Mouse (Mus musculus) brain, embryonic 14.5 days (tissue): ENCODE results near the gene Tacc2. TPM values are rescaled to one million over a fixed set of nuclear protein-coding genes. Genes with fewer than 3 reads are reported as not detected.

ENCODE experiments used
- DNase-seq: peaks from one replicate; pipeline ENCODE4 v3.0.0-alpha.2; 2011; ENCODE audit warnings: low read depth
- CTCF ChIP-seq: fragments of 200-500 bp; IDR thresholded peaks from 2 replicates; pipeline ENCODE4 v1.5.1; 2012; ENCODE audit warnings: inconsistent platforms, mild to moderate bottlenecking, moderate library complexity, borderline replicate concordance; ENCODE audit not compliant: insufficient read depth, insufficient read length; ENCODE audit errors: extremely low read depth
- POLR2A ChIP-seq: fragments of 200-500 bp; IDR thresholded peaks from 2 replicates; pipeline ENCODE4 v1.6.1; 2012; ENCODE audit warnings: mild to moderate bottlenecking, inconsistent platforms, borderline replicate concordance; ENCODE audit not compliant: poor library complexity, insufficient read depth, insufficient read length, severe bottlenecking; ENCODE audit errors: extremely low read depth
- polyA plus RNA-seq: library from polyadenylated mRNA; depleted of rRNA; stranded (reverse); fragments of >200 nt; gene quantifications from 2 replicates; pipeline ENCODE4 v1.2.3, GENCODE M21; 2012

The Tacc2 gene
- polyA plus RNA-seq, 1 experiment = 66.9 TPM

DNA sequence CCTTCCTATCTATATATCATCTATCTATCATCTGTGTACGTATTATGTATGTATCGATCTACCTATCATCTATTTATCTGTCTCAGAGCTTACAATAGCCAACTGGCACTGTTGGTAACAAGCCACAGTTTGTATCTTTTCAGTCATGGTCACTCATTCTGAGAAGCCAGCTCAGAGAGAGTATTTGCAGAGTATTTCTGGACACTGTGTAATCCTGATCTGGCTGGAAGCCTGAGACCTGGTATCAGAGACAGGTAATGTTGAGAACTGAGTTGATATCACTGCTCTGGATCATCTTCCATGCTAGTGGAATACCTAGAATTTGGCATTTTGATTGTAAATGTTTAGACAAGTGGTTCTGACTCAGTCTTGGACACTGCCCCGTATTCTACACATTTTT lies 53.7 kb downstream of the Tacc2 start:
- TF ChIP-seq POLR2A (no peak), CTCF (no peak)
- no peak for DNase-seq

DNA sequence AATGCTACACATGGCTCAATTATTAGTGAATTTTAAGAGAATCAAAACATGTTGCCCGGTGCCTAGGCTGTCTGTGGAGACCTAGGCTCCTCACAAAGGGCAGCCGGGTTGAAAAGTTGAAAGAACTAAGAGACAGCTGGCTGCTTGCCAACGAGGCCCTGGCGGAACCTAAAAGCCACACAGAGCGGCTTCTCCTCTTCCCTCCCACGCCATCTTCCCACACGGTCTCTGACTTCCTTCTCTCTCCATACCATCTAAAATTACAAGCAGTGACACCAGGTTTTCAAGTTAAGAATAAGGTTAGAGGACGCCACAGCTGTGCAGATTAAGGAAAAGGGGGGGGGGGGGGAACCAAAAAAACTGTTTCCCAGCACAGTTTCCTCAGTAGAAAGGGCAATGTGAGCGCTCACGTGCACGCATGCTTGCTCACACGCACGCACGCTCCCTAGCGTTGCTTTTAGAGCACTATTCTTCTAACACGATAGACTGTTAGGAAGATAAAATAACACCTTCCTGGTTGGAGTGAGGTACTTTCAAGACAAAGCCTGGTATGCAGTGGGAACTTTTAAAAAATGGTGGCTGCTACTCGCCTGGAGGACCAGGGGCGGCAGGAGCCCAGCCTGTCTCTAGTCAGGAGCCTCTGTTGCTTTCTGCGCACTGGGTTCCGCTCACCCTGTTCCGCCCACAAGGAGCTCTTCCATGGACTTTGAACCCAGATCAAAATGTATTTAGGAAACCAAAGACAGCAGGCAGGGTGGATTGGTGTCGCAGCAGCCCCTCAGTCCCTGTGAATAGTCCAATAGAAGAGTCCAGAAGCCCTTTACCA lies 54.5 kb downstream of the Tacc2 start:
- no peak for TF ChIP-seq CTCF
- TF ChIP-seq POLR2A = no peak
- peak; percentile 53 for DNase-seq

DNA sequence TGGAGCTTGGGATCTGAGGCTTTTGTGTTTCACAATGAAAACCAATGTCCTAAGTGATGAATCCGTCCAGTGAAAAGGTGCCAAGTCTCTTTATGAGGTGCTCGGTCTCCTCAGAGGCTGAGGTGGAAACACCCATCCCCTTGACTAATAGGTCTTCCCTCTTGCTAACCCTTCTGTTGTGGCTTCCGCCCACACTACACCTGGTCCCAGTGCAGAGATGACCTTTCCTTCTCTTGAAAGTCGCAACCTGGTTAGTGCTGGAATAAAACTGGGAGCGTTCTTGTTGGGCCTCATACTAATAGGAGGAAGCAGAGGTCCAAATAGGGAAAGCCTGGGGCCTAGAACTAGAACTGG lies 55.1 kb downstream of the Tacc2 start:
- no peak for TF ChIP-seq POLR2A
- TF ChIP-seq CTCF = no peak
- DNase-seq = no peak

DNA sequence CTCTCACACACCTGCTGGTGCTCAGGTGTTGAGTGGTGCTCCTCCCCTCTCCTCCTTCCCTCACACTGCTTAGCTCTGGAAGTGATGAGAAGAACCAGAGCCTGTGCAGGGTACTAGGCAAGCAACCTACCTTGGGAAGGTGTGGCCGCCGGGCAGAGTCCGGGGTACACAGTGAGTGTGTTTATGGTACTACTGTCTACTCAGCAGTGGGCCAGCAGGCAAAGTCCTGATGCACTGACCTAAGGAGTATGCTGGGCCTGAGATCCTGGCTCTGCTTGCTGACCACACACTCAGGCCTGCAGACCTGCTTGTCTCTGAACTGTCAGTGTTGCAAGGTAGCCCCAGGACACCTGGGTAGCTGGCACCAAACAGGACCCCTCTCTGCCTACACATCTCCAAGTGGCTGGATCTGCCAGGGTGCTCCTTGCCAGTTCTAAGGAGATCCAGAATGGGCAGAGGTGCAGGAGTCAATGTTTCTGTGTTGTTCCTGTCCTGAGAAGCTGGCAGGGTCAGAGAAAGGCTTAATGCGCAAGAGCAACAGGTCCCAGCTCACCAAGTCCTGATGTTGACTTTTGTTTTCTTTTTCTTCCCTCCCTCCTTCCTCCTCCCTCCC lies 57.1 kb downstream of the Tacc2 start:
- TF ChIP-seq CTCF (no peak), POLR2A (no peak)

DNA sequence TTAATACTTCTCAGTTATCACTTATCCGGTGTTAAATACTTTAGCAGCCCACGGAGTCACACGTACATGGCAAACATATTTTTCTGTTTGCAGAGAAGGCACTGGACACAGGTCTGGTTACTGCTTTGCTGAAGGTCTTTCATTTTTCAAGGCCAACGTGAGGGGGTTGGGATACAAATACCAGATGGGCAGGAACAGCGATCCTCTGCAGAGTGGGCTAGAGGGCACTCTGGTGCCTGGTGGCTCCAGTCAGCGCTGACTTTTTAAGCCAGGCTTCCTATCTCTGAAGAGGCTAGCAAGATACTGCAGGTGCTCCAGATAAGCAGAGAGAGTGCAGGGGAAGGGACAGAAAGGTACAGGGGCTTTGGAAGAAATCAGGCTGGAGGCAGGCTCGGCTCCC lies 58.0 kb downstream of the Tacc2 start:
- TF ChIP-seq CTCF = no peak
- no peak for TF ChIP-seq POLR2A
- no peak for DNase-seq

More for the DNA sequence above, 57.1 kb downstream of the Tacc2 start:
- DNase-seq = no peak

DNA sequence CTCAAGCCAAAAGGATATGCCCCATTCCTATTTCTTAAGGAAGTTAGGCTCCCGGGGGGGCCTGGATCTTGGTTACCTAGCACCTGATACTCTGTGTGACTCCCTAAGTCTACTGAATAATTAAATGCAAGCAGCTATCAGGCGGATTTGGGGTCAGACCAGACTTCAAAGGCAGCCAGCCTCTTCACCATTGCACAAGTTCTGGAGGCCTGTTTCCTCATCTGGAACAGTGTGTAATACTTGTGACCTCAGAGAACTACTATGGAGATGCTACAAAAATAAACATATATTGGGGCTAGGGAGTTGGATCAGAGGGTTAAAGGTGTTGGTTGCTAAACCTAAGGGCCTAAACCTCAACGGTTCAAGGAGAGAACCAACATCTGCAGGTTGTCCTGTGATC lies 59.0 kb downstream of the Tacc2 start:
- no peak for DNase-seq
- TF ChIP-seq POLR2A = no peak
- no peak for TF ChIP-seq CTCF

DNA sequence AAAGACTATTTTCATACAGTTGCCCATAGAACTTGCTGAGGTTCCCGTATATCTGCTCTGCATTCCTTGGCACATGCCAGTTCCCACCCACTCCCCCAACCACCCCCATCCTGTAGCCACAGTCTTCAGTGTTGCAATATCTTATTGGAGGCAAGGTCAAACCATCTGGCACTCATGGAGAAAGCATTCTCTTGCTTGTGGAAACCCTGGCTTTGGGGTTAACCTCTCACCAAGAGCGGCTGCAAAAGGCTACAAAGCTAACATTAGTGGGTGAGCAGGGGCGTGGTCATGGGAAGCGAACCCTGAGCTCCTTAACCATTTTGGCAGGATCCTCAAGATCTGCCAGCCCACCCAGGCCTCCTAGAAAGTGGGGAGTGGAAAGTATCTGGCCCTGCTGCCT lies 59.7 kb downstream of the Tacc2 start:
- DNase-seq = no peak
- TF ChIP-seq POLR2A (no peak), CTCF (no peak)

DNA sequence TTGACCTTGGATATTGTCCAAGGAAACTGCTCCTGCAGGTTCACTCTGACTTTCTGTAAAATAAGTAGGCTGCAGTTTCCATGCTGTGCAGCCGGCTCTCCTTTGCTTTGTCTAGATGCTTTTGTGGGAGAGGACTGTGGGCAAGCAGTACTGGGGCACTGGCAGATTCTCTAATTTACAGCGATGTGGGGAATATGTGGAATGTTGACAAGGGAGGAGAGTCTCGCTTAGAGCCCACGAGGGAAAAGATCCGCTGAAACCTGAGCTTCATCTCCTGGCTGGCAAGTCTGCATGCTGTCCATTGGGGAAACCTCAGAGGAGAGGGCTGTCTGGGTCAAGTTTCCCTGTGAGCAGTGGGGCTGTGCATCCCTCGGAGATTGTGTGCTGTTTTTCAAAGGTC lies 60.6 kb downstream of the Tacc2 start:
- TF ChIP-seq CTCF (no peak), POLR2A (no peak)
- no peak for DNase-seq

DNA sequence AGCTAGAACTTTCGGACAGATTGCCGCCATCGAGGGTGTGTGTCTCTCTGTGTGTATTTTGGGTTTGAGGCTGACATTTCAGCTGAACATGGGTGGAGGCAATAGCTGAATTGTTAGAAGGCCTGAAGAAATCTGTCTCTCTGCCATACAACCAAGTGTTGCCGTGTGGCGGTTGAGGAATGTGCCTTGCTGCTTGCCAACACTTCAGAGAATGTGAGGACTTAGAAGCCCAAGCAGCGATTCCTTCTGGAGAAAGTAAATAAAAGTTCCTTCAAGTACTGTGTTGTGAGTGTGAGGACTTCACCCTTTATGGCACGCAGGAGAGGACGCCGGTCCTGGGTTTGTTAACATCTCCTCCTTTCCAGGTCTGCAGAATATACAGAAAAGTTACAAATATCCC lies 63.4 kb downstream of the Tacc2 start:
- DNase-seq = peak; percentile 24
- TF ChIP-seq CTCF = no peak
- no peak for TF ChIP-seq POLR2A

DNA sequence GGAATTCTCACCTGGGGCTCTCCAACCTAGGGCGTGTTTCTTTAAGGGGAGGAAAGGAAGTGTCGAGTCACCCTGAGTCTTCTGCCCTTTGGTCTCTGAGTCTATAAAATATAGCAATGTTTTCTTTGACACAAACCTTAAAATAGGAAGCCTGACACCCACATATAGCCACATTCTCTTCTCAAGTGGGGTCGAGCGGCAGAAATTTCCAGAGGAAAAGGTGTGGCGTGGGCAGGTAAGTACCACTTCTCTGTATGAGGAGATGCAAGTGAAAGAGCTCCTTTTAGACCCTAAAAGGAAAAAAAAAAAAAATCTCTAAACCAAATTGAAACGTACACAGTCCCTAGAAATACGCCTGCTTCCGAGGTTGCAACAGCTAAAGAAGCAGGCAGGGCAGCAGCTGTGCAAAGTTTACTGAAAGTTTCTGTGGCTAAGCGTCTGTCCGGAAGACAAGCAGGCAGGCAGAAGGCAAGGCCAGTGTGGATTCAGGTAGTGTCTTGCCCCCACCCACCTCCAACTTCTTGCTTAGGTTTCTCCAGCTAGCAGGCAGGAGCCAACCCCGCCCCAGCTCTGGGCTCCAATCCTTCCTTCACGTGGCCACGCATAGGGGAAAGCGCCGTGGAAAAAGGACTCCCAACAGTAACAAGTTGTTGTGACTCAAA lies 68.2 kb downstream of the Tacc2 start:
- DNase-seq = no peak

DNA sequence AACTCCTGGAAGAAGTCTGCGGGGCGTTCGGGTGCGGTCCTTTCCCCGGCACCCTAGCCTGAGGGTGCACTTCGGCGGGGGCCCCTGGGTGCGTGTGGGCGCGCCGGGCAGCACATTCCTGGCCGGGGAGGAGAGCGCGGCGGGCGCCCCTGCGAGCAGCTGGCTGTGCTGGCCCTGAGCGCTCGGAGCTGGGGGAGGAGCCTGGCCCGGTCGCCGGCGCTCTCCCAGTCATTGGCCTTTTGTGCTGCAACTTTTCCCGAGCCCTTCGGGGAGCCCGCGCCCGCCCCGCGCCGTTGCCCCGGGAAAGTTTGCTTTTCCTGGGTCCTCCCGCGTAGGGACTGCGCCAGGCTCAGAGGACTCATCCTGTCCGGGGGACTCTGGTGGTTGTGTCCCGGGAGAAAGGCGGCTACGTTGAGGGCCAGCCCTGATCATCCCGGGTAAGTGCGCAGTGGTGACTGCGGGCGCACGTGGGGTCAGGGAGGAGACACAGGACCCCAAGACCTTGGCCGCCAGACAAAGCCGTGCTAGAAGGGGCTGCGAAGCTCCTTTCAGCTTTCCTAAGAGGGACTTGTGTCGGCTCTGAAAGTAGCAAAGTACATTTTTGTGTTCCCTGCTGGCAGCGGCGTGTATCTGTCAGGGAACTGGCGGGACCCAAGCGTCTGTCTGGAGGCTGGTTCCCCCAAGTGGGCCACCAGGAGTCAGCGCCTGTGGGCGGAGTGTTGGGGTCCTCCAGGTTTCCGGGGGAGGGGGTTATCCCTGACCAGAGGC lies 68.9 kb downstream of the Tacc2 start:
- peak; percentile 72 for DNase-seq
- TF ChIP-seq POLR2A (no peak), CTCF (peak; percentile 31; the same call in 1 of the 2 replicates)

More for the DNA sequence above, 68.2 kb downstream of the Tacc2 start:
- TF ChIP-seq CTCF = no peak
- no peak for TF ChIP-seq POLR2A

DNA sequence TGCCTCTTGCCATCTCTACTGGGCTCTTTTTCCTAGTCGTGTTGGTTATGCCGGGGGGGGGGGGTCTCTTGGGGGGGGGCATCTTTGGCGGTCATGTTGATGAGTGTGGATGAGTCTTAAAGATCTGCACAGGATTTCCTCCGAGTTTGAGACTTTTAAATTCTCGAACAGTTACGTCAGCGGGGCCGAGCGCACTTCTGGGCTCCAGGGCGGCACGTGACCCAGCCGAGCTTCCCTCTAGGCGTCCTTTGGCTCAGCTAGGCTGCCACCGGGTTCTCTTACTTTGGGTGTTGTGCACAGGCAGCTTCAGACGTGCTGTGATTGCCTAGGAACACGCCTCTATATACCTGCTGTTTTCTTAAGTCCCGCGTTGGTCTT lies 69.5 kb downstream of the Tacc2 start:
- peak; percentile 78 for DNase-seq
- TF ChIP-seq POLR2A = no peak
- TF ChIP-seq CTCF = no peak

DNA sequence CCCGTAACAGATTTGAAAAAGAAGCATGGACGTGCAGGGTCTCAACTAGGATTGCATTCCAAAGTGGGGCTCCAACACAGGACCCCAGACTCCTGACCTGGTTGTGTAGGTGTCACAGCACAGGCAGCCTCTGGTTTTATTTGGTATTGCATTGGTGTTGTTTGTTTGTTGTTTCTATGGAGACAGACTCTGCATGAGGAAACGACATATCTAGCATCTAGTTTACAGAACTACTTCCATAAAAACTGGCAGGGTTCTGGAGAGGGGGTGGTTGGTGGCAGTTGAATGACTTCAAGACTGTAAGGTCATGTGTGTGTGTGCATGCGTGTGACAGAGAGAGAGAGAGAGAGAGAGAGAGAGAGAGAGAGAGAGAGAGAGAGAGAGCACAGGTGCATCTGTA lies 70.8 kb downstream of the Tacc2 start:
- no peak for DNase-seq
- no peak for TF ChIP-seq CTCF
- no peak for TF ChIP-seq POLR2A
